Mouse (Mus musculus): ENCODE measurements around the gene Phf19. TPM values are rescaled to one million over a fixed set of nuclear protein-coding genes. Genes with fewer than 3 reads are reported as not detected.

The Phf19 gene
- polyA plus RNA-seq, 1 experiment from 2014 or later: 1.3 TPM

GRCm38 (mm10) chr2:34855265-34855664 is 58.6 kb downstream of the Phf19 start:
- Histone ChIP-seq H3K4me2 (replicated peaks; ENCODE audit: low read depth, low read length) (no peak overlapping the region), H3K27me3 (replicated peaks; ENCODE audit: insufficient read depth, low read length) (no peaks in the 10 kb centered on the region), H3K9ac (replicated peaks; ENCODE audit: low read depth) (no peak overlapping the region), H3K9me3 (ENCODE audit: low read length) (no peaks in the 10 kb centered on the region), H3K36me3 (ENCODE audit: insufficient read depth, low read length) (peaks cover 41% of the 10 kb centered on the region), H3K4me3 (ENCODE audit: low read depth, low read length) (no peak overlapping the region), H3K27ac (ENCODE audit: low read length) (no peak overlapping the region), H3K4me1 (ENCODE audit: insufficient read depth, low read depth, low read length) (no peaks in the 10 kb centered on the region)
- TF ChIP-seq EP300 (IDR thresholded peaks at IDR 0.05) (no peak), CTCF (IDR thresholded peaks at IDR 0.05) (peak; percentile 61)
- 91% methylated on average over 4 of the region's 4 CpGs for WGBS
- DNase-seq (ENCODE audit: low spot score) (no peak), ATAC-seq (no peak)

GRCm38 (mm10) chr2:34847702-34848101 is 66.1 kb downstream of the Phf19 start:
- Histone ChIP-seq H3K9me3 (ENCODE audit: low read length) (no peaks in the 10 kb centered on the region), H3K9ac (replicated peaks; ENCODE audit: low read depth) (no peak overlapping the region), H3K4me1 (ENCODE audit: insufficient read depth, low read depth, low read length) (no peaks in the 10 kb centered on the region), H3K4me3 (ENCODE audit: low read depth, low read length) (no peak overlapping the region), H3K4me2 (replicated peaks; ENCODE audit: low read depth, low read length) (no peak overlapping the region), H3K27me3 (replicated peaks; ENCODE audit: insufficient read depth, low read length) (no peaks in the 10 kb centered on the region), H3K36me3 (ENCODE audit: insufficient read depth, low read length) (0 out of 2 replicates have a peak, but pooled peaks cover 10% of the 10 kb centered on the region), H3K27ac (ENCODE audit: low read length) (no peak overlapping the region)
- no peak for ATAC-seq
- no peak for TF ChIP-seq CTCF (IDR thresholded peaks at IDR 0.05)
- TF ChIP-seq EP300 (IDR thresholded peaks at IDR 0.05): no peak
- WGBS: 76% methylated on average over 1 of the region's 1 CpGs
- no peak for DNase-seq (ENCODE audit: low spot score)

Other genes starting within 250 kb of the Phf19 start
- 50.1 and 58.5 TPM in 2 replicates for gene Gapvd1, start 158.8 kb downstream of the Phf19 start, polyA plus RNA-seq (2015; fragmentation: Nextera tagmentation; extraction: Ambion mirVana)
- 372 and 523 TPM in 2 replicates for gene Hspa5, start 142.1 kb downstream of the Phf19 start, polyA plus RNA-seq (2015; fragmentation: Nextera tagmentation; extraction: Ambion mirVana)
- gene Rabepk, start 114.1 kb downstream of the Phf19 start, polyA plus RNA-seq (2015; fragmentation: Nextera tagmentation; extraction: Ambion mirVana): 18.5 and 19.6 TPM in 2 replicates
- 86.6 and 87.3 TPM in 2 replicates for gene Fbxw2, start 87.7 kb downstream of the Phf19 start, polyA plus RNA-seq (2015; fragmentation: Nextera tagmentation; extraction: Ambion mirVana)
- gene Gm34653, start 81.0 kb downstream of the Phf19 start, polyA plus RNA-seq (2015; fragmentation: Nextera tagmentation; extraction: Ambion mirVana): not detected in 2 replicates
- gene Cutal, start 39.6 kb downstream of the Phf19 start, polyA plus RNA-seq (2015; fragmentation: Nextera tagmentation; extraction: Ambion mirVana): 5.4 and 7.2 TPM in 2 replicates
- gene Psmd5, start 39.1 kb downstream of the Phf19 start, polyA plus RNA-seq (2015; fragmentation: Nextera tagmentation; extraction: Ambion mirVana): 61.2 and 64.7 TPM in 2 replicates
- 61.4 and 67.0 TPM in 2 replicates for gene Traf1, start 47.7 kb upstream of the Phf19 start, polyA plus RNA-seq (2015; fragmentation: Nextera tagmentation; extraction: Ambion mirVana)
- 149 and 172 TPM in 2 replicates for gene Hc, start 147.4 kb upstream of the Phf19 start, polyA plus RNA-seq (2015; fragmentation: Nextera tagmentation; extraction: Ambion mirVana)
- 1.4 and 3.0 TPM in 2 replicates for gene AI182371, start 187.5 kb upstream of the Phf19 start, polyA plus RNA-seq (2015; fragmentation: Nextera tagmentation; extraction: Ambion mirVana)
- gene Cntrl, start 195.5 kb upstream of the Phf19 start, polyA plus RNA-seq (2015; fragmentation: Nextera tagmentation; extraction: Ambion mirVana): 20.1 and 21.3 TPM in 2 replicates